Mouse (Mus musculus) lung, adult 2 months (tissue): Measurements from ENCODE around the gene Ackr3.

Experiments used
- CTCF ChIP-seq: fragments of 200-500 bp; IDR thresholded peaks from 2 replicates; pipeline ENCODE4 v1.5.1; 2011; ENCODE audit warnings: mild to moderate bottlenecking, low read length, control low read depth; ENCODE audit not compliant: insufficient read depth
- POLR2A ChIP-seq: fragments of 200-500 bp; IDR thresholded peaks from 2 replicates; pipeline ENCODE4 v1.6.1; 2011; ENCODE audit warnings: low read depth, mild to moderate bottlenecking, control low read depth, low read length, borderline replicate concordance; ENCODE audit errors: extremely low read depth

DNA sequence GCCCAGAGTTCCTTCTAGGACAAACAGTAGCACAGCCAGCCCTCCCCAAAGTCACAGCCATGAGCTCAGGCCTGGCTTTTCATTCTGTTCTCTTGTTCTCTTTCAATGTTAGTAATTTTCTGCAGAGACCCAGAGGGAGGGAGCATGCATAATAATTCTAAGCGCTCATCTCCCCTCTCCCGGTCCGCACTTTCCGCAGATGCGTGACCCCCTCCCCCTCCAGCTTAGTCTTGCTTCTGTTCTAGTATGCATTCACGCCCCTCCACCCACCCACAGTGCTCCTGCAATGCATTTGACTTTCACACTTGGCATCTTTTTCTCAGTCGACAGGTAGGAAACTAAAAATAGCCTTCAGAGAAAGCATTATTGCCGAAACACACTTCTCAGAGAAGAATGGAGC lies 29.4 kb upstream of the Ackr3 start:
- TF ChIP-seq POLR2A (no peak), CTCF (no peak)
